Mouse (Mus musculus): ENCODE results near the gene Slc1a2. TPM values are rescaled to one million over a fixed set of nuclear protein-coding genes. Genes with fewer than 3 reads are reported as not detected.

Slc1a2 gene
- total RNA-seq, 1 experiment from 2014 or later: not detected

DNA sequence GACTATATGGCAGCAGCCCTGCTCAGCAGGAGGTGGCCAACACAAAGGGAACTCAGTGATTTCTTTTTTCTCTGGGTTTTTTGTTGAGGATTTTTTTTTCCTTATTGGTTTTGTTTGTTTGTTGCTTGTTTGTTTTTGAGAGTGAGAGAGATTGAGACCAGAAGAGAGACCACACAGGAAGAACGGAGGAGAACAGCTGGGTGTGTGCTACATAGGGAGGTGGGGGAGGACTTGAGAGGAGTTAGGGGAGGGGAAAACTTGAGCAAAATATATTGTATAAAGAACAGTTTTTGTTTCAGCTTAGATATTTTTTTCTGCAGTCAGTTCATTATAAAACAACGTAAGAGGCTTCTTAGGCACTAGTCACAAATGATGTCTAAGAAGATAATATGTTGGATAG is 139.7 kb downstream of the Slc1a2 start:
- ATAC-seq (ENCODE audit: extremely low read depth, insufficient number of reproducible peaks, low FRiP score, poor library complexity, severe bottlenecking): no peak

DNA sequence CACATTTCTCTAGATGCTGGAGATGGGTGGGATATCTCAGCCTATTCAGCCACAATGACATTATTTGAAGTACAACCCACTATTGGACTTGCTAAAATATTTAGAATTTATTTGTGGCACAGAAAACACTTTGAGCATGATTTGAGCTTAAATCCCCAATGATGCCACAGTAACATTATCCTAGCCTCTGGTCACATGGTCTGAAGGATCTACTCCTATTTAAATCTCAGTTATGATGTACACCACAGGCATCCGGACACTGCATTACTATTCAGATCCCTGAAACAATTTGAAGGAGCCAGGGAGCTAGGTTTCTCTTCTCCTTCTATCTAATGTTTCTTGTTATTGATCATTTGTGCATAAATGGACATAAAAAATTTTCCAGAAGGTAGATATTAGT is 143.4 kb downstream of the Slc1a2 start:
- no peak for ATAC-seq (ENCODE audit: extremely low read depth, insufficient number of reproducible peaks, low FRiP score, poor library complexity, severe bottlenecking)

GRCm38 (mm10) chr2:102804109-102804508 is 145.7 kb downstream of the Slc1a2 start:
- ATAC-seq (ENCODE audit: extremely low read depth, insufficient number of reproducible peaks, low FRiP score, poor library complexity, severe bottlenecking): peak; percentile 14; the same call in 1 of the 2 replicates

DNA sequence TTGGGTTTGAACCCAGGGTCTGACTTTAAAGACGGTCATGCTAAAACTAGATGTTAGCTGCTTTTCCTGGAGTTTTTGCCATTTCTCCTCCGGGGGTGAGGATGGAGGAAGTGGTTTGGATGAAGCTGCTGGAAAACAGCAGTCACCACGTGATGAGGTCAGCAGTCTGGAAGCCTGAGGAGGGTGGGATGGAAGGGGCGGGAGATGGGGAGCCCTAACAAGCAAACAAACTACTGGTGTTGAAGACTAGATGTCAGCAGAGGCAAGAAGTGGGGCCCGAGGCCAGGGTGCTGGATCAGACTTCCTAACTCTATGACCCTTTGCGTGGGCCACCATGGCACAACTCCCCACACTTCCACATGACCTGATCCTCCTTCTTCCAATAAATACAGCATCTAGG is 146.8 kb downstream of the Slc1a2 start:
- ATAC-seq (ENCODE audit: extremely low read depth, insufficient number of reproducible peaks, low FRiP score, poor library complexity, severe bottlenecking): no peak

DNA sequence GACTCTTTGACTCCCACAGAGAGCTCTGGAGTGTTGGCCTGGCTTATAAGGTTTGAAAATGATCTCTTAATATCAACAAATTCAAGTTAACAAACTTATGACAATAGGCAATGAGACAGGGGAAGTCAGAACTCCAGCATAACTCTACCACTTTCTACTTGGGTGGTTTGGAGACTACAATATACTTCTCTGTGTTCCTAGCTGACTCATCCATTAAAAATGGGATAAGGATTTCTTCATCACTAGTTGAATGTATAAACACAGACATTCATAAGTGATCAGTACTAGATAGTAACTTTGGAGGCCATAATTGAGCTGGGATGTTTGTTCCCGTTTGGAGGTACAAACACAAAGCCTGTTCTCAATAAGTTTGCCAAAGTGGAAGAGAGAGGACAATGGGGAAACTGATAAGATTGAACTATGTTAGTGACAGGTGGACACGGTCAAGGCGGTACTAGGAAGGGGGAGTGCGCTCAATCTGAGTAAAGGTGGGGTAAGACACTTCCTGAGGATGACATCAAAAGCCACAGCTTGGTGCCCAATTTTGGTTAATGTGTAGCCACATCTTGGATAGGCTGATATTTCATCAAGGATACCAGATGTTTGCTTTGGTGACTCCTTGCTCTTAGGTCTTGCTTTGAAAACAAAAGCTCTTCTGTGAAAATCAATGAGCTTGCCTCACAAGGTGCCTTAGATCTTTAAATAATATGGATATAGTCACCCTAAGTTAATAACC is 147.5 kb downstream of the Slc1a2 start:
- ATAC-seq (ENCODE audit: extremely low read depth, insufficient number of reproducible peaks, low FRiP score, poor library complexity, severe bottlenecking): no peak

DNA sequence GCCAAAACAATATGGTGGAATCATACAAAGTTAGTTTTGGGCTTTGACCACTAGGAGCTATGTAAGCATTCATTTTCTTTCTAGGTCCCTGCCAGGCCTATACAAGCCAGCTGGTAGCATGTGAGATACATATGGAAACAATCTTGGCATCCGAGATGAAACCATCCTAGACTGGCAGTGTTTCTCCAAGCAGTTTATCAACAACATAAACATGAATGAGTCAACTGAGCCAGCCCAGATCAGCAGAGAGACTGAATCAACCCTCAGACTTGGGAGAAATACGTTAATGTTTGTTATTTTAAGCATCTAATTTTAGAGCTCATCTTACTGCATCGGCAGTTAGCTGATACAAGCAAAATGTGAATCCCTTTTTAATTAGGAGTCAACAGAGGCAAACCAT is 149.2 kb downstream of the Slc1a2 start:
- ATAC-seq (ENCODE audit: extremely low read depth, insufficient number of reproducible peaks, low FRiP score, poor library complexity, severe bottlenecking): no peak

DNA sequence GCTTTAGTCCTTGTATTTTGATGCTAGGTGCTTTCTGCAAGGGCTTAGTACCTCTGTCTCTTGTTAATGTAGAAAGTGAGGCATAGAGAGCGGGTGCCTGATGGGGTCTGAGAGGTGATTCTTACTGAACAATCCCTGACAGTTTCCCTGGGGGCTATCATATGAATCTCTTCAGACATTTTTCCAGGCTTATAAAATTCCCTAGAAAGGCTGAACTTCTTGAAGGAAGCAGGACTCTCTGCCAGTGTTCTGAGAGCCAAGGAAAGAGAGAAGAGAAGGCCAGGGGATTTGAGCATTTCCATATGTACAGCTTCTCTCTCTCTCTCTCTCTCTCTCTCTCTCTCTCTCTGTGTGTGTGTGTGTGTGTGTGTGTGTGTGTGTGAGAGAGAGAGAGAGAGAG is 151.0 kb downstream of the Slc1a2 start:
- no peak for ATAC-seq (ENCODE audit: extremely low read depth, insufficient number of reproducible peaks, low FRiP score, poor library complexity, severe bottlenecking)

- peak; percentile 67 for ATAC-seq (ENCODE audit: extremely low read depth, insufficient number of reproducible peaks, low FRiP score, poor library complexity, severe bottlenecking)
Observed at GRCm38 (mm10) chr2:102812756-102813155, 154.3 kb downstream of the Slc1a2 start.

DNA sequence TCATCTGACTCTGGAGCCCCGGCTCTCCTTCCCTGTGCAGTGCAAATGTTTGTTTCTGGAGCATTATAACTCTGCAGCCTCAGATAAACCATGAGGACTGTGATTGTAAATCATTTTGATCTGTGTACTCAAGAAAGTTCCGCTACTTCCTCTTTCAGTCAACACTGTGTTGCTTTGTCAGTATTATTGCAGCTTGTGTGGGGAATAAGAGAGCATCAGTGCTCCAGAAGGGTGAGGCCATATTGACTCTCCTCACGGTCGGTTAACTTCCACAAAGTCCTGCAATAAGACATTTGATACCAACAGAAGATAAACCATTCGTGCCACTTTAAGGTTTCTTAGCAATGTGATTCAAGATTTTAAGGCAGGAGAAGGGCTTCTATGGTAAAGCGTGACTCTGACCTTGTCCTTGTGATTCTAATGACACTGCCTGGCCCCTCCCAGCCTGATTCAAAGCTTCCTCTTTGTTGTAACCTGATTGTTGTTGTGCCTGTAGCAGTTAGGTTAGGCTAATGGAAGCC is 156.9 kb downstream of the Slc1a2 start:
- peak; percentile 51 for ATAC-seq (ENCODE audit: extremely low read depth, insufficient number of reproducible peaks, low FRiP score, poor library complexity, severe bottlenecking)

DNA sequence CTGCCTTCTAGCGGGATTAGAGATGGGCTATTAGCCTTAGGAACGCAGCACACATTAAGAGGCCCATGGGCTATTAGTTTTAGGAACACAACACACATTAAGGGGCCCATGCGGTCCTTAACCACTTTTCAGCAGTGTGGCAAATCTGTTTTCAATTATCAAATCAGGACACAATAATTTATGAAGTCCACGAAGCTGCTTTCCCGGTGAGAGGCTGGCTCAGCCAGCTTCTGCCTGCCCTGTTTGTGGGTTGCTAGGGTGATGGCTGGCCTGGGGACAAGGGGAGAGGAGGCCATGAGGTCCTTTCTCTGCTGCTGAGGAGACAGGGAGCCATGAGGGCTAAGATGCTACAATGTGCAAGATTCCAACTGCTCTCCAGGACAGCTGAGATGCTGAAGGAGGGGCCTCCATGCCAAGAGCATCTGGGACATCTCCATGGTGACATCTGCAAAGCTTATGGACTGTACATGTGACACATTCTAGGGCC is 161.8 kb downstream of the Slc1a2 start:
- ATAC-seq (ENCODE audit: extremely low read depth, insufficient number of reproducible peaks, low FRiP score, poor library complexity, severe bottlenecking): no peak

DNA sequence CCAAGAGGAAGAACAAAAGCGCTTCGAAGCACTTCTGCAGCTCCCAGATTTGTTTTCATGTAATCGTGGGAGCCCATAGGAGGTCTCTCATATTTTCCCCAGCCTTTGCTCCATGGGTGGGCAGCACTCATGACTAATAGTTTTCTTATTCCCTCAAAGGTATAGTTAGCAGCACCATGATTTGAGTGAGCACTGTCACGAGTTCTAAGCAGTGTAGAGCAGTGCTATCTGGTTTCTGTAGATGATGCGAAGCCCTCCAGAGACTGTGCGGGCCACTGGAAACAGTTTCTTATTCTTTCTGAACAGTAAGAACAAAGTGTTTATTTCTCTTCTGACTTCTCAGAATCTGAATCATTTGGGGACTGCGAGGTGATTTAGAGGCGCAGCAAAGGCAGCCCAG is 162.3 kb downstream of the Slc1a2 start:
- ATAC-seq (ENCODE audit: extremely low read depth, insufficient number of reproducible peaks, low FRiP score, poor library complexity, severe bottlenecking): no peak

DNA sequence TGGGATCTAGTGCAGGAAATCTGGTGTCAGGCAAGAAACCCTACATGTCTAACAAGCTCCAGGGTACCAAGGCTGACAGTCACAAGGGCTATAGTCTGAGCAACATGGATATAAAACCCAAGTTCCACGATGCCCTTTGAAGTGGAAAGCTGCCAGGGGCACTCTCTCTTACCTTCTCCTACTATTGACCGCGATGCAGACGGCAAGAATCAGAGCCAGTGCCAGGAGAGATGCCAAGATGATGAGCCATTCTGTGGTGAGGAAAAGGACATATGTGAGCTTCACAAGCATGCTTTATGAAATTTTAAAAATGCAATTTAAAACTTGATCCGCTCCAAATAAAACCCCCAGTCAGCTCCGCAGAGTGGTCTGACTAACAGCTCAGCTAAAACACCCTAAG is 163.6 kb downstream of the Slc1a2 start:
- no peak for ATAC-seq (ENCODE audit: extremely low read depth, insufficient number of reproducible peaks, low FRiP score, poor library complexity, severe bottlenecking)

DNA sequence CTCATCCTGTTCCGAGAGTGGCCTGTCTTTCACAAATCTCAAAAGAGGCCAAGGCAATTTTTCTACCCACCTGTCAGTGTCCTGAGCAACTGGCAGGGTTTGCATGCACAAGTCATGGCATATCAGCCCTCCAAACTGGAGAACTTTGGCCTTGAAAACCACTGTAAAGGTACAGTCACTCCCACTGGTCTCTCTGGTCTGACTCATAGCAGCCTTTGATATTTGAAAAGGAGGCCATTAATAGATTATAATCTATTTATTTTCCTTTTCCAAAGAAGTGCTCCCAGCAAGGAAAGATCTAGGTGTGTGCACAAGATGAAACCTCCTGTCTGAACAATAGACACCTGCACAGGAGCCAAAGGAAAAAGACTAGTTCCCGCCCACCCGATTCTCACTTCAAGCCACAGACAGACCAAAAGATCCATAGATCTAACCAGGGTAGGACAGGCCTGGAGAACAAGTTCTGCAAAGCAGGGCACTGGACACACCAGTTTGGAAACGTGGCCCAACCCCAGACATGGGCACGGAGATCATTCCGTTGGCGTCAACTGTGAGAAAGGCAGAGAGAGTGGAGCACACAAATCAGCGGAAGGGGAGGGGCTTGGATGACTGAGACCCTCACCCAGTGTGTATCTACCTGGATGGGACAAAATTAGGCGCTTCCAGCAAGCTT is 167.6 kb downstream of the Slc1a2 start:
- ATAC-seq (ENCODE audit: extremely low read depth, insufficient number of reproducible peaks, low FRiP score, poor library complexity, severe bottlenecking): no peak

GRCm38 (mm10) chr2:102827841-102828240 is 169.4 kb downstream of the Slc1a2 start:
- no peak for ATAC-seq (ENCODE audit: extremely low read depth, insufficient number of reproducible peaks, low FRiP score, poor library complexity, severe bottlenecking)

GRCm38 (mm10) chr2:102828381-102828780 is 169.9 kb downstream of the Slc1a2 start:
- no peak for ATAC-seq (ENCODE audit: extremely low read depth, insufficient number of reproducible peaks, low FRiP score, poor library complexity, severe bottlenecking)

GRCm38 (mm10) chr2:102829201-102829600 is 170.7 kb downstream of the Slc1a2 start:
- peak; percentile 61 for ATAC-seq (ENCODE audit: extremely low read depth, insufficient number of reproducible peaks, low FRiP score, poor library complexity, severe bottlenecking)

DNA sequence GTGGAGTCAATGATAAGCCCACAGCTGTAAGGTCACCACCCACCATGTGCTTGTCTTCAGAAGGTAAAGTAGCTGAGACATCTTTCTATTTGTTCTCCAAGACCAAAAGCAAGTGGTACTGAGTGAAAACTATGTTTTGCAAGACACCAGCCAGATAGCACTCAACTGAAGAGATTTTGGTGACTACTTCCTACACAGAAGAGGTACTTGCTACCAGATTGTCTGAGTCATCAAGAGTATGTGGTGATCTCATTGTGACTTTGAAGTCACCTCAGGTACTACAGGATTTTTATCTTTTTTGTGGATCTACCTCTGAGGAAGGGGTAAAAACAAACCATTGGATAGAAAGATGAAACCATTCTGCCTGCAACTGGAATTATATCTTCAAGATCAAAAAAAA is 173.1 kb downstream of the Slc1a2 start:
- ATAC-seq (ENCODE audit: extremely low read depth, insufficient number of reproducible peaks, low FRiP score, poor library complexity, severe bottlenecking): peak; percentile 43

DNA sequence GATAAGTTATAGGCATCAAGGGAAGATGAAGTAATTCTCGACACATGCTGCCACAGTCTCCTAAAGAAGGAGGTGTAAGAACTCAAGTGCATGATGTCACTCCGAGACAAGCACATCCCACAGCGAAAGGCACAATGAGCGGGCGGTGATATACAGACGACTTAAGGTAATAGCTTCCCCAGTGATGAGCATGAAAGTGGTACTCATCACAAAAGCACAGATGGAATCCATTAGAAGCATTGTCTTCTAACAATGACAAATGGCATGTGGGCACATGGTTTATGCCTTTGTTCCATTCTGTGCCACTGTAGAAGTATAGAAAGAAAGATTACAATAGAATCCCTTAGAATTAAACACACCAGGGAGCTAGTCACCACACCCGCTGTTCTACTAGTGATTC is 179.7 kb downstream of the Slc1a2 start:
- no peak for ATAC-seq (ENCODE audit: extremely low read depth, insufficient number of reproducible peaks, low FRiP score, poor library complexity, severe bottlenecking)
